Mouse (Mus musculus): Measurements from ENCODE around the gene Mical2. TPM values are rescaled to one million over a fixed set of nuclear protein-coding genes. Genes with fewer than 3 reads are reported as not detected.

The Mical2 gene
- polyA plus RNA-seq, 1 experiment from 2014 or later: 140 TPM

DNA sequence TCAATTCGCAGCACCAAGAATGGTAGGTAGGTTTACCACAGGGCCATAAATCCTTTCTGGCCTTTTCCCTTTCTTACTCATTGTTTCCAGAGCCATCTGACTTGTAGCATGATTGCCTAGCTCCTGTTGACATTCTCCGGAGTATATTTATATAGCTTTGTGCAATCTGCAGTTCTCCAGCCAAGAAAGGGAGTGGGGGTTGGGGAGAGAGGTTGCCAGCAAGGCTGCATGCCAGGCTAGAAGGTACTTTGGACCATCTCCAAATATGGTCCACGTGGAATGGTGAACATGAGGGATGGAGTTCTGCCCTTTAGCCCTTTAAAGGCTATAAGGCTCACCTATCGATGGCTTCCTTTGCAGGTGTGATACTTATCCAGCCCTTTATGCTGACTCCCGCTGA is 45.2 kb downstream of the Mical2 start:
- Histone ChIP-seq H3K4me3 (ENCODE audit: control insufficient read depth in 1 of 2, insufficient read depth in 1 of 2, low read depth in 1 of 2, low read length in 2 of 2) (no peak overlapping the region), H3K36me3 (ENCODE audit: control insufficient read depth, insufficient read depth, low read length) (peaks cover 55% of the 10 kb centered on the region), H3K4me1 (ENCODE audit: control insufficient read depth in 2 of 2, insufficient read depth in 2 of 2, low read length in 2 of 2) (peaks cover 81 to 97% of the 10 kb centered on the region in 2 experiments), H3K9me3 (ENCODE audit: control insufficient read depth, low read length) (no peaks in the 10 kb centered on the region), H3K4me2 (ENCODE audit: low read length) (peak overlapping the region; percentile 35), H3K9ac (ENCODE audit: low read length) (peak overlapping the region; percentile 62), H3K27ac (replicated peaks in 1 of 2; ENCODE audit: control insufficient read depth in 1 of 2, insufficient read depth in 1 of 2, low read depth in 2 of 2, low read length in 2 of 2) (peak overlapping the region; percentile 95 to 96), H3K27me3 (ENCODE audit: control insufficient read depth, insufficient read depth, low read length) (no peaks in the 10 kb centered on the region)
- WGBS: 40% methylated on average over 5 of the region's 5 CpGs
- peak; percentile 29; the same call in 1 of the 2 replicates for ATAC-seq (ENCODE audit: insufficient number of reproducible peaks, insufficient read depth, low FRiP score, low read depth)

DNA sequence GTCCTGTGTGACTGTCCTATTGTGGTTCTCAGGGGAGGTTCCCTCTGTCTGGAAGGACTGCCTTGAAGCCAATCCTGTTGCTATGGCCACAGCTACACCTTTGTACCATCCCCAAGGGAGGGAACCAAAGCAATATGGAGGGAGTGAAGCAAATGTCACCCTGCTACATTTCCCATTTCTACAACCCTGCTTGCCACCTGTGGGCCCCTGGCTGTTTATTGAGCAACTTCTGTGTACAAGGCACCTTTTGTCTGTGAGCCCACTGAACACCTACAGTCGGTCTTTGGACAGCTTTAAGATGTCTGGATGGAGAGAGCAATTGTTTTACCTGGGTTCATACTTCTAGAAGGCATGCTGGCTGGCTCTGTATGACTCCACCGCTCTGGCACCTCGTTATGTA is 46.0 kb downstream of the Mical2 start:
- peak overlapping the region; percentile 62 for H3K9ac ChIP-seq (ENCODE audit: low read length)
- H3K4me3 ChIP-seq (ENCODE audit: control insufficient read depth in 1 of 2, insufficient read depth in 1 of 2, low read depth in 1 of 2, low read length in 2 of 2): no peak overlapping the region
- WGBS: 84% methylated on average over 3 of the region's 3 CpGs
- no peak overlapping the region for H3K4me2 ChIP-seq (ENCODE audit: low read length)
- H3K4me1 ChIP-seq (ENCODE audit: control insufficient read depth in 2 of 2, insufficient read depth in 2 of 2, low read length in 2 of 2): peaks cover 83 to 98% of the 10 kb centered on the region in 2 experiments
- peaks cover 57% of the 10 kb centered on the region for H3K36me3 ChIP-seq (ENCODE audit: control insufficient read depth, insufficient read depth, low read length)
- H3K27me3 ChIP-seq (ENCODE audit: control insufficient read depth, insufficient read depth, low read length): no peaks in the 10 kb centered on the region
- H3K9me3 ChIP-seq (ENCODE audit: control insufficient read depth, low read length): no peaks in the 10 kb centered on the region
- ATAC-seq (ENCODE audit: insufficient number of reproducible peaks, insufficient read depth, low FRiP score, low read depth): no peak
- H3K27ac ChIP-seq (replicated peaks in 1 of 2; ENCODE audit: control insufficient read depth in 1 of 2, insufficient read depth in 1 of 2, low read depth in 2 of 2, low read length in 2 of 2): peak overlapping the region; percentile 78 to 96

DNA sequence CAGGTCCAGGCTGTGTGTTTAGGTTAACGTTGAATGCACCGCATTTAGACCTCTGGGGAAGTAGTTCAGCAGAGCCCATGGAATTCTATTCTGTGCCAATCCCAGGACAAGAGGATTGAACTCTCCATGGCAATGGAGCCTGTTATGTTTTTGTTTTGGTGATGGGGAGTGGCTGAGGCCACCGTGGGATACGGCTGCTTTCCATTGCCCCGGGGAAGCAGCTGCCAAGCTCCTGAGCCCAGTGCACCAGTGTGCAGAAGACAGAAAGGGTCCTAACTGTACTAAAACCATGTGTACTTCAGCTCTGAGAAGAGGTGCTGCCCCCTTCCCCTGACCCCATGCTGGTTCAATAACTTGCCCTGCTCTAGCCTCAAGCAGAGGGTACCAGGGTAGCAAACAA is 47.0 kb downstream of the Mical2 start:
- Histone ChIP-seq H3K36me3 (ENCODE audit: control insufficient read depth, insufficient read depth, low read length) (peaks cover 64% of the 10 kb centered on the region), H3K4me1 (ENCODE audit: control insufficient read depth in 2 of 2, insufficient read depth in 2 of 2, low read length in 2 of 2) (peaks cover 79 to 98% of the 10 kb centered on the region in 2 experiments), H3K4me3 (ENCODE audit: control insufficient read depth in 1 of 2, insufficient read depth in 1 of 2, low read depth in 1 of 2, low read length in 2 of 2) (no peak overlapping the region), H3K27me3 (ENCODE audit: control insufficient read depth, insufficient read depth, low read length) (no peaks in the 10 kb centered on the region), H3K9me3 (ENCODE audit: control insufficient read depth, low read length) (no peaks in the 10 kb centered on the region), H3K27ac (replicated peaks in 1 of 2; ENCODE audit: control insufficient read depth in 1 of 2, insufficient read depth in 1 of 2, low read depth in 2 of 2, low read length in 2 of 2) (peak overlapping the region; percentile 78 to 96), H3K4me2 (ENCODE audit: low read length) (0 out of 2 replicates have a peak overlapping the region, but pooled peaks have one; percentile 9), H3K9ac (ENCODE audit: low read length) (peak overlapping the region; percentile 62)
- 26% methylated on average over 5 of the region's 5 CpGs for WGBS
- no peak for ATAC-seq (ENCODE audit: insufficient number of reproducible peaks, insufficient read depth, low FRiP score, low read depth)

DNA sequence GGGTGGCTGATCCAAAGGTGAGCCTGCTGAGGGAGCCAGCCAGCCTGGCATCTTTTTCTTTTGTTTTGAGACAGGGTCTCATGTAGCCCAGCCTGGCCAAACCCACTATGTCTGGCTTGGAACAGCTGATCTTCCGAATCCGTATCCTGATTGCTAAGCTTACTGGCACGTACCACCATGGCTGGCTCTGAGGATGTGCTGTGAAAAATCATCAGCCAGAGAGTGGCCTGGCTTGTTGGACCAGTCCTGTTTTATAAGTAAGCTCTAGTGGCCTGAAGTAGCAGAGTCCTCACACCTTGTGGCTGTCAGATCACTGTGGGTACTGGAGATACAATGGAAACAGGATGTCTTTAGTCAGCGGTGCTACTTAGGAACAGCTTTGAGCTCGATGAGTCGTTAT is 47.8 kb downstream of the Mical2 start:
- H3K9me3 ChIP-seq (ENCODE audit: control insufficient read depth, low read length): no peaks in the 10 kb centered on the region
- peaks cover 71% of the 10 kb centered on the region for H3K36me3 ChIP-seq (ENCODE audit: control insufficient read depth, insufficient read depth, low read length)
- WGBS: 39% methylated on average over 6 of the region's 6 CpGs
- no peaks in the 10 kb centered on the region for H3K27me3 ChIP-seq (ENCODE audit: control insufficient read depth, insufficient read depth, low read length)
- H3K9ac ChIP-seq (ENCODE audit: low read length): peak overlapping the region; percentile 62
- peaks cover 81 to 98% of the 10 kb centered on the region in 2 experiments for H3K4me1 ChIP-seq (ENCODE audit: control insufficient read depth in 2 of 2, insufficient read depth in 2 of 2, low read length in 2 of 2)
- H3K27ac ChIP-seq (replicated peaks in 1 of 2; ENCODE audit: control insufficient read depth in 1 of 2, insufficient read depth in 1 of 2, low read depth in 2 of 2, low read length in 2 of 2): peak overlapping the region; percentile 78 to 96
- no peak overlapping the region for H3K4me3 ChIP-seq (ENCODE audit: control insufficient read depth in 1 of 2, insufficient read depth in 1 of 2, low read depth in 1 of 2, low read length in 2 of 2)
- ATAC-seq (ENCODE audit: insufficient number of reproducible peaks, insufficient read depth, low FRiP score, low read depth): no peak
- no peak overlapping the region; the same call in 1 of the 2 replicates for H3K4me2 ChIP-seq (ENCODE audit: low read length)

DNA sequence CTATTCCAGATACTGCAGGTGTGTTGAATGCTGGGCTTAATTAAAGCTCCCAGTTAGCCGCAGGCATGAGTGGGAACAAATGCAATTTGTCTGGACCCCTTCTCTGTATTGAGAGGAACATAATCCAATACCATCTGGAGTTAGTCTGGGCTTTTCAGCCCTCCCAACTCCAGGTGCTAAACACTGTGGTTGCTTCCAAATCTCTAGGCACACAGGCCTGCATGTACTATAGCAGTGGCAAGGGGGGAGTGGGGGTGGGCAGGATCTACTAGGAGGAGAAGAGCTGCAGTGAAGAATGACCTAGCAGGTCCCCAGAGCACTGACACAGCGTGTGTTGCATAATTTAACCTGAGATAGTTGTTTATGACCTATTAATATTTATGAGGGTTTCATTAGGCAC is 49.0 kb downstream of the Mical2 start:
- H3K9ac ChIP-seq (ENCODE audit: low read length): peak overlapping the region; percentile 52
- H3K4me1 ChIP-seq (ENCODE audit: control insufficient read depth in 2 of 2, insufficient read depth in 2 of 2, low read length in 2 of 2): peaks cover 78 to 98% of the 10 kb centered on the region in 2 experiments
- H3K4me2 ChIP-seq (ENCODE audit: low read length): no peak overlapping the region
- peaks cover 71% of the 10 kb centered on the region for H3K36me3 ChIP-seq (ENCODE audit: control insufficient read depth, insufficient read depth, low read length)
- no peaks in the 10 kb centered on the region for H3K27me3 ChIP-seq (ENCODE audit: control insufficient read depth, insufficient read depth, low read length)
- no peaks in the 10 kb centered on the region for H3K9me3 ChIP-seq (ENCODE audit: control insufficient read depth, low read length)
- no peak overlapping the region for H3K4me3 ChIP-seq (ENCODE audit: control insufficient read depth in 1 of 2, insufficient read depth in 1 of 2, low read depth in 1 of 2, low read length in 2 of 2)
- ATAC-seq (ENCODE audit: insufficient number of reproducible peaks, insufficient read depth, low FRiP score, low read depth): no peak
- 72% methylated on average over 2 of the region's 2 CpGs for WGBS
- H3K27ac ChIP-seq (replicated peaks in 1 of 2; ENCODE audit: control insufficient read depth in 1 of 2, insufficient read depth in 1 of 2, low read depth in 2 of 2, low read length in 2 of 2): peak overlapping the region; percentile 78 to 96

DNA sequence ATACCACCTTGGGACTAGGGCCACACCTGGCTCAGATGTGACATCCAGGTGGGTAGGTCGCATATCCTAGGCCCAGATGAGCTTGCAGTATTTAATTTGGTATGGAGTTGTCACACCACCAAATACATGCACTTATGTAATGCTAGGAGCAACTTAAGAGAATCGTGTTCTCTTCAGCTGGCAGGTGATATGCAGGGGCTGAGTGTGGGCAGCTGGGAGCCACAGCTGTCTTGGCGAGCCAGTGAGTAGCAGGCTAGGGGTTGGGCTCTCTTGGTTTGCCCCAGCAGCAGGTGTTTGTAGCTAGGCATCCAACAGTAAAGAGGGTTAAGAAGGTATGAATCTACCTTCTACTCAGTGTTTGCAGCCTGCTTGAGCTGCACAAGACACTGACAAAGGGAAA is 49.4 kb downstream of the Mical2 start:
- ATAC-seq (ENCODE audit: insufficient number of reproducible peaks, insufficient read depth, low FRiP score, low read depth): no peak
- peaks cover 74 to 98% of the 10 kb centered on the region in 2 experiments for H3K4me1 ChIP-seq (ENCODE audit: control insufficient read depth in 2 of 2, insufficient read depth in 2 of 2, low read length in 2 of 2)
- no peaks in the 10 kb centered on the region for H3K27me3 ChIP-seq (ENCODE audit: control insufficient read depth, insufficient read depth, low read length)
- H3K4me3 ChIP-seq (ENCODE audit: control insufficient read depth in 1 of 2, insufficient read depth in 1 of 2, low read depth in 1 of 2, low read length in 2 of 2): no peak overlapping the region
- H3K9me3 ChIP-seq (ENCODE audit: control insufficient read depth, low read length): no peaks in the 10 kb centered on the region
- peak overlapping the region; percentile 78 to 96 for H3K27ac ChIP-seq (replicated peaks in 1 of 2; ENCODE audit: control insufficient read depth in 1 of 2, insufficient read depth in 1 of 2, low read depth in 2 of 2, low read length in 2 of 2)
- WGBS: 46% methylated on average over 3 of the region's 3 CpGs
- H3K36me3 ChIP-seq (ENCODE audit: control insufficient read depth, insufficient read depth, low read length): peaks cover 67% of the 10 kb centered on the region
- no peak overlapping the region for H3K4me2 ChIP-seq (ENCODE audit: low read length)
- peak overlapping the region; percentile 52 for H3K9ac ChIP-seq (ENCODE audit: low read length)

DNA sequence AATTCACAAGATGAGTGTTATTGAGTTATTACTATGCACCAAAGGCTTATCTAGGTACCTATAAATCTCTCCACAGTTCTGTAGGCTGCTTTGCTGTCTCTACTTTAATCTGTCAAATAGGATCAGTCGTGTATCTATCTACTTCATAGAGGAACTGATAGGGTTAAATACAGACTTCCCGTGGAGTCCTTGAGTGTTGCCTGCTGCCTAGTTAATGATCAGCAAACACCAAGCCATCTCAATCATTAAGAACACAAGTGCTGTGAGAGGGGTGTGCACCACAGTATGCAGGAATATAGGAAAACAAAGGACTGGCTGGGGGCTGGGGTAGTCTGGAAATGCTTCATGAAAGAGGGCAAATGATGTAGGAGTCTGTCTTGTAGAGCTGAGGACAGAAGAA is 50.2 kb downstream of the Mical2 start:
- H3K4me1 ChIP-seq (ENCODE audit: control insufficient read depth in 2 of 2, insufficient read depth in 2 of 2, low read length in 2 of 2): peaks cover 73 to 98% of the 10 kb centered on the region in 2 experiments
- peaks cover 73% of the 10 kb centered on the region for H3K36me3 ChIP-seq (ENCODE audit: control insufficient read depth, insufficient read depth, low read length)
- H3K27ac ChIP-seq (replicated peaks in 1 of 2; ENCODE audit: control insufficient read depth in 1 of 2, insufficient read depth in 1 of 2, low read depth in 2 of 2, low read length in 2 of 2): peak overlapping the region; percentile 90 to 96
- WGBS: 12% methylated on average over 2 of the region's 2 CpGs
- H3K27me3 ChIP-seq (ENCODE audit: control insufficient read depth, insufficient read depth, low read length): no peaks in the 10 kb centered on the region
- H3K4me3 ChIP-seq (ENCODE audit: control insufficient read depth in 1 of 2, insufficient read depth in 1 of 2, low read depth in 1 of 2, low read length in 2 of 2): no peak overlapping the region
- H3K9ac ChIP-seq (ENCODE audit: low read length): peak overlapping the region; percentile 65; the same call in 1 of the 2 replicates
- H3K9me3 ChIP-seq (ENCODE audit: control insufficient read depth, low read length): no peaks in the 10 kb centered on the region
- ATAC-seq (ENCODE audit: insufficient number of reproducible peaks, insufficient read depth, low FRiP score, low read depth): no peak
- H3K4me2 ChIP-seq (ENCODE audit: low read length): no peak overlapping the region

DNA sequence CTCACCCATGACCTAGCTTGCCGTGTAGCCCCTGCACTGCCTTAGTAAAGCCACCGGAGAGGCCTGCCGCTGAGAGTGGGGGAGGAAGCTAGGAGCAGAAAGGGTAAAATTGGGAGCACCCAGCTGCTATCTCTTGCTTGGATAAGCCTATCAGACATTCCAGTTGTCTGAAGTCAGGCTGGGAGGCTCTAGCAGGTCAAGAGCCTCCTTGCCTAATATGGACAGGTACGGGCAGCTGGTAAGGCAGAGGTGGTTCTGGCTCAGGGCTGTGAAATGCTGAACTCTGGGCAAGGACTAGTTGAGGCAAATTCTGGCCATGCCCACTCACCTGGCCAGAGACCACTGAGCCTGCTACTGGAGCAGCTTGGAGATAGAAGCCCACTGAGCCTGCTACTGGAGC is 51.2 kb downstream of the Mical2 start:
- Histone ChIP-seq H3K27me3 (ENCODE audit: control insufficient read depth, insufficient read depth, low read length) (no peaks in the 10 kb centered on the region), H3K9me3 (ENCODE audit: control insufficient read depth, low read length) (no peaks in the 10 kb centered on the region), H3K9ac (ENCODE audit: low read length) (peak overlapping the region; percentile 65), H3K4me2 (ENCODE audit: low read length) (no peak overlapping the region), H3K36me3 (ENCODE audit: control insufficient read depth, insufficient read depth, low read length) (peaks cover 74% of the 10 kb centered on the region), H3K4me3 (ENCODE audit: control insufficient read depth in 1 of 2, insufficient read depth in 1 of 2, low read depth in 1 of 2, low read length in 2 of 2) (no peak overlapping the region), H3K4me1 (ENCODE audit: control insufficient read depth in 2 of 2, insufficient read depth in 2 of 2, low read length in 2 of 2) (peaks cover 70 to 93% of the 10 kb centered on the region in 2 experiments), H3K27ac (replicated peaks in 1 of 2; ENCODE audit: control insufficient read depth in 1 of 2, insufficient read depth in 1 of 2, low read depth in 2 of 2, low read length in 2 of 2) (peak overlapping the region; percentile 90 to 96)
- peak; percentile 78 for ATAC-seq (ENCODE audit: insufficient number of reproducible peaks, insufficient read depth, low FRiP score, low read depth)
- WGBS: 1% methylated on average over 4 of the region's 4 CpGs

Data from heart, embryonic 14.5 days (tissue).